Mouse (Mus musculus): ENCODE measurements at regions not wholly inside any gene's neighbourhood (a gene's known extent, or its start where the extent isn't known, plus 50 kb on each side); places are given as distances from the start of the nearest gene placed in this dataset.

GRCm38 (mm10) chr6:147951642-147952041, 95.4 kb upstream of the Far2 start:
- TF ChIP-seq ETS1 (IDR thresholded peaks at IDR 0.05; ENCODE audit: low read depth, low read length) (no peak), USF1 (IDR thresholded peaks at IDR 0.05; ENCODE audit: low read depth, low read length) (no peak), SIN3A (IDR thresholded peaks at IDR 0.05; ENCODE audit: low read length) (no peak), UBTF (IDR thresholded peaks at IDR 0.05; ENCODE audit: borderline replicate concordance, insufficient read depth, low read depth, low read length) (no peak), MAZ (IDR thresholded peaks at IDR 0.05; ENCODE audit: low read depth, low read length) (no peak), ZNF384 (IDR thresholded peaks at IDR 0.05; ENCODE audit: low read depth, low read length) (no peak), HCFC1 (IDR thresholded peaks at IDR 0.05; ENCODE audit: low read depth, low read length) (no peak), NRF1 (IDR thresholded peaks at IDR 0.05; ENCODE audit: insufficient read depth, low read depth, low read length, poor library complexity, severe bottlenecking) (no peak), CHD1 (IDR thresholded peaks at IDR 0.05; ENCODE audit: low read depth, low read length) (no peak), TBP (IDR thresholded peaks at IDR 0.05; ENCODE audit: low read depth, low read length) (no peak), MYC (IDR thresholded peaks at IDR 0.05; ENCODE audit: low read depth, low read length) (no peak), EP300 (IDR thresholded peaks at IDR 0.05; ENCODE audit: low read depth in 1 of 2, low read length in 2 of 2) (no peak), POLR2AphosphoS5 (IDR thresholded peaks at IDR 0.05; ENCODE audit: borderline replicate concordance, low read depth, low read length) (no peak), NELFE (IDR thresholded peaks at IDR 0.05; ENCODE audit: low read depth, low read length) (no peak)
- no peak overlapping the region for H3K4me3 ChIP-seq (ENCODE audit: control insufficient read depth in 1 of 2, insufficient read depth in 1 of 2, low read depth in 2 of 2, low read length in 2 of 2)
- H3K4me1 ChIP-seq (ENCODE audit: control insufficient read depth in 1 of 2, insufficient read depth in 2 of 2, low read length in 2 of 2) = no peaks in the 10 kb centered on the region
- H3K9me3 ChIP-seq (replicated peaks; ENCODE audit: insufficient read depth, low read length) = no peaks in the 10 kb centered on the region
- H3K36me3 ChIP-seq (ENCODE audit: control insufficient read depth in 1 of 2, insufficient read depth in 2 of 2, low read length in 2 of 2) = no peaks in the 10 kb centered on the region
- no peak overlapping the region for H3K27ac ChIP-seq (ENCODE audit: control insufficient read depth, low read depth, low read length)
- H3K79me2 ChIP-seq (ENCODE audit: control insufficient read depth, insufficient read depth, low read length, poor library complexity) = no peaks in the 10 kb centered on the region
- DNase-seq (ENCODE audit: low read depth, low spot score) = no peak
- no peak overlapping the region for H3K9ac ChIP-seq (ENCODE audit: control insufficient read depth, low read depth, low read length, poor library complexity, severe bottlenecking)
- no peaks in the 10 kb centered on the region for H3K27me3 ChIP-seq (ENCODE audit: control insufficient read depth in 1 of 2, insufficient read depth in 2 of 2, low read length in 2 of 2)

GRCm38 (mm10) chr6:147953058-147953679, 93.9 kb upstream of the Far2 start:
- no peak overlapping the region for H3K27ac ChIP-seq (ENCODE audit: control insufficient read depth, low read depth, low read length)
- H3K9me3 ChIP-seq (replicated peaks; ENCODE audit: insufficient read depth, low read length) = no peaks in the 10 kb centered on the region
- TF ChIP-seq MAX (IDR thresholded peaks at IDR 0.05; ENCODE audit: low read length) = no peak
- TF ChIP-seq EP300 (IDR thresholded peaks at IDR 0.05; ENCODE audit: low read depth in 1 of 2, low read length in 2 of 2) = no peak
- TF ChIP-seq CHD1 (IDR thresholded peaks at IDR 0.05; ENCODE audit: low read depth, low read length) = no peak
- TF ChIP-seq TAL1 (IDR thresholded peaks at IDR 0.05; ENCODE audit: low read length) = no peak
- no peak for TF ChIP-seq ZMIZ1 (IDR thresholded peaks at IDR 0.05; ENCODE audit: low read depth, low read length)
- TF ChIP-seq HCFC1 (IDR thresholded peaks at IDR 0.05; ENCODE audit: low read depth, low read length) = no peak
- TF ChIP-seq RAD21 (IDR thresholded peaks at IDR 0.05; ENCODE audit: low read depth, low read length) = no peak
- no peak for TF ChIP-seq MXI1 (IDR thresholded peaks at IDR 0.05; ENCODE audit: low read depth, low read length)
- TF ChIP-seq MEF2A (IDR thresholded peaks at IDR 0.05; ENCODE audit: extremely low read depth, insufficient replicate concordance, low read depth, low read length, poor library complexity, severe bottlenecking) = no peak
- no peak for TF ChIP-seq NRF1 (IDR thresholded peaks at IDR 0.05; ENCODE audit: insufficient read depth, low read depth, low read length, poor library complexity, severe bottlenecking)
- H3K4me1 ChIP-seq (ENCODE audit: control insufficient read depth in 1 of 2, insufficient read depth in 2 of 2, low read length in 2 of 2) = no peaks in the 10 kb centered on the region
- DNase-seq (ENCODE audit: low read depth, low spot score) = no peak
- H3K36me3 ChIP-seq (ENCODE audit: control insufficient read depth in 1 of 2, insufficient read depth in 2 of 2, low read length in 2 of 2) = no peaks in the 10 kb centered on the region
- H3K9ac ChIP-seq (ENCODE audit: control insufficient read depth, low read depth, low read length, poor library complexity, severe bottlenecking) = no peak overlapping the region
- H3K4me3 ChIP-seq (ENCODE audit: control insufficient read depth in 1 of 2, insufficient read depth in 1 of 2, low read depth in 2 of 2, low read length in 2 of 2) = no peak overlapping the region
- H3K27me3 ChIP-seq (ENCODE audit: control insufficient read depth in 1 of 2, insufficient read depth in 2 of 2, low read length in 2 of 2) = no peaks in the 10 kb centered on the region
- no peaks in the 10 kb centered on the region for H3K79me2 ChIP-seq (ENCODE audit: control insufficient read depth, insufficient read depth, low read length, poor library complexity)
